Mouse (Mus musculus) gastrocnemius, adult 2 months (tissue): ENCODE measurements around the gene Ccdc182. TPM values are rescaled to one million over a fixed set of nuclear protein-coding genes. Genes with fewer than 3 reads are reported as not detected.

Experiments
- DNase-seq: peaks from one replicate; pipeline ENCODE4 v3.0.0; 2022
- H3K27ac ChIP-seq: fragments of 200-600 bp; 2 replicates; pipeline ENCODE4 v1.8.1; 2022; ENCODE audit warnings: mild to moderate bottlenecking
- H3K4me3 ChIP-seq: fragments of 200-600 bp; 2 replicates; pipeline ENCODE4 v1.8.1; 2022; ENCODE audit warnings: mild to moderate bottlenecking, moderate library complexity
- CTCF ChIP-seq: fragments of 200-600 bp; IDR thresholded peaks from 2 replicates; pipeline ENCODE4 v1.8.1; 2022; ENCODE audit warnings: antibody characterized with exemption, mild to moderate bottlenecking, moderate library complexity
- intact Hi-C: fragments of 180-260 bp; cut with DNase I; formaldehyde crosslinking; loops from one replicate; pipeline ENCODE4 v1.15.1; 2025
- total RNA-seq, 2 experiments: library from RNA; stranded (reverse); gene quantifications; 2 replicates each; pipeline ENCODE4 v1.2.3; 2021

Gene Ccdc182
- total RNA-seq, 2 experiments from 2014 or later = not detected

- Histone ChIP-seq H3K27ac (peak overlapping the region; percentile 46; the same call in 1 of the 2 replicates), H3K4me3 (no peak overlapping the region)
- no peak for DNase-seq
- intact Hi-C loops = no loop called here
- TF ChIP-seq CTCF = no peak
These were observed 17.7 kb downstream of the Ccdc182 start for GRCm38 (mm10) chr11:88311606-88312005.

GRCm38 (mm10) chr11:88313512-88313911 lies 19.7 kb downstream of the Ccdc182 start:
- TF ChIP-seq CTCF = no peak
- H3K27ac ChIP-seq = peak overlapping the region; percentile 83
- intact Hi-C loops = no loop called here
- DNase-seq = peak; percentile 75
- no peak overlapping the region for H3K4me3 ChIP-seq

- DNase-seq = no peak
- intact Hi-C loops = no loop called here
- H3K27ac ChIP-seq = no peak overlapping the region
- H3K4me3 ChIP-seq = no peak overlapping the region
- no peak for TF ChIP-seq CTCF
These were observed 20.6 kb downstream of the Ccdc182 start for GRCm38 (mm10) chr11:88314471-88314870.

- H3K4me3 ChIP-seq = no peak overlapping the region
- intact Hi-C loops = no loop called here
- no peak for DNase-seq
- no peak overlapping the region for H3K27ac ChIP-seq
- TF ChIP-seq CTCF = no peak
These were observed 21.5 kb downstream of the Ccdc182 start for GRCm38 (mm10) chr11:88315393-88315792.

- H3K27ac ChIP-seq = peak overlapping the region; percentile 48; the same call in 1 of the 2 replicates
- DNase-seq = no peak
- TF ChIP-seq CTCF = no peak
- H3K4me3 ChIP-seq = no peak overlapping the region; the same call in 1 of the 2 replicates
- intact Hi-C loops = no loop called here
These were observed 25.0 kb downstream of the Ccdc182 start for GRCm38 (mm10) chr11:88318850-88319249.

GRCm38 (mm10) chr11:88327016-88327415 lies 33.2 kb downstream of the Ccdc182 start:
- TF ChIP-seq CTCF = peak; percentile 51
- DNase-seq = peak; percentile 84
- H3K4me3 ChIP-seq = no peak overlapping the region
- intact Hi-C loops = loop anchor here (5.0 to 10.0 kb wide), 2 partner anchors 35 to 72 kb away; partner anchors contain the start of gene Ccdc182
- H3K27ac ChIP-seq = 0 out of 2 replicates have a peak overlapping the region, but pooled peaks have one; percentile 2

- no peak overlapping the region for H3K4me3 ChIP-seq
- TF ChIP-seq CTCF = no peak
- DNase-seq = no peak
- no peak overlapping the region for H3K27ac ChIP-seq
- intact Hi-C loops = loop anchor here (5.0 to 10.0 kb wide), 2 partner anchors 37 to 74 kb away; partner anchors contain the start of gene Ccdc182
These were observed 35.1 kb downstream of the Ccdc182 start for GRCm38 (mm10) chr11:88328813-88329595.

- intact Hi-C loops = no loop called here
- Histone ChIP-seq H3K4me3 (no peak overlapping the region), H3K27ac (no peak overlapping the region)
- DNase-seq = peak; percentile 73
- no peak for TF ChIP-seq CTCF
These were observed 36.9 kb downstream of the Ccdc182 start for GRCm38 (mm10) chr11:88330799-88331198.

- intact Hi-C loops = no loop called here
- Histone ChIP-seq H3K27ac (no peak overlapping the region), H3K4me3 (no peak overlapping the region)
- TF ChIP-seq CTCF = no peak
- DNase-seq = no peak
These were observed 37.9 kb downstream of the Ccdc182 start for GRCm38 (mm10) chr11:88331722-88332121.

- Histone ChIP-seq H3K27ac (no peak overlapping the region), H3K4me3 (no peak overlapping the region)
- TF ChIP-seq CTCF = no peak
- no peak for DNase-seq
- intact Hi-C loops = no loop called here
These were observed 38.6 kb downstream of the Ccdc182 start for GRCm38 (mm10) chr11:88332309-88332934.

- no peak overlapping the region for H3K4me3 ChIP-seq
- DNase-seq = no peak
- H3K27ac ChIP-seq = no peak overlapping the region
- intact Hi-C loops = no loop called here
- no peak for TF ChIP-seq CTCF
These were observed 41.0 kb downstream of the Ccdc182 start for GRCm38 (mm10) chr11:88334893-88335292.

GRCm38 (mm10) chr11:88337926-88338325 lies 44.1 kb downstream of the Ccdc182 start:
- DNase-seq = no peak
- intact Hi-C loops = no loop called here
- TF ChIP-seq CTCF = no peak
- Histone ChIP-seq H3K4me3 (no peak overlapping the region), H3K27ac (no peak overlapping the region)

Other genes starting within 250 kb of the Ccdc182 start
- 10 to 100 TPM; 67.5 to 85.8 TPM for gene Srsf1, start 246.7 kb upstream of the Ccdc182 start, total RNA-seq
- 10 to 100 TPM; 76.5 to 87.2 TPM for gene Vezf1, start 225.8 kb upstream of the Ccdc182 start, total RNA-seq
- gene Cuedc1, start 196.0 kb upstream of the Ccdc182 start, total RNA-seq = 100 to 1,000 TPM; 101 to 127 TPM
- gene Mrps23, start 89.7 kb upstream of the Ccdc182 start, total RNA-seq = 100 to 1,000 TPM; 122 to 144 TPM